Mouse (Mus musculus) urinary bladder, postnatal 25 days (tissue): ENCODE data around the gene Atp5mpl.
A peak's percentile ranks its signal among the peaks of the same experiment; 100 is the strongest.
"Not testable (repeated sequence)": the region's sequence is repeated elsewhere in the genome, so short reads cannot be mapped to it uniquely, and the experiment has no call there.

Experiments used
- DNase-seq: peaks from one replicate; pipeline ENCODE4 v3.0.0; 2022; ENCODE audit warnings: low spot score

Gene Atp5mpl

DNA sequence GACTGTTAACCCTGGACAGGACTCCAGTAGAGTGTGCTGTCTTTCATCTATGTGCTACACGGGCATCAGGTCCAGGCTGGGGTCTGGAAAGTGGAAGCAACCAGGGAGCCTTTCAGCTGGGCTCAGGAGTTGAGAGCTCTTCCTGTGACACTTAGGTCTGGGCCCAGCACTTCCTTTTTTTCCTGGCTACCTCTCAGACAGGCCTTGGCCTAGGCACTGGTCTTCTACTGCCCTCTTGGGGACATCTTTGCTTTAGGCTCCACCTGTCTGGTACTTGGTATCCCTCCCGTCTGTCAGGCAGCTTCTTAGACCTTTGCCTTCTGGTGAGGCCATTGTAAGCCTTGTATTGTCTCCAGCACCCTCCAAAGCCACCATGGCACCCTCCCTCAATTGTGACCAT, 20.1 kb downstream of the Atp5mpl start:
- peak; percentile 32 for DNase-seq

DNA sequence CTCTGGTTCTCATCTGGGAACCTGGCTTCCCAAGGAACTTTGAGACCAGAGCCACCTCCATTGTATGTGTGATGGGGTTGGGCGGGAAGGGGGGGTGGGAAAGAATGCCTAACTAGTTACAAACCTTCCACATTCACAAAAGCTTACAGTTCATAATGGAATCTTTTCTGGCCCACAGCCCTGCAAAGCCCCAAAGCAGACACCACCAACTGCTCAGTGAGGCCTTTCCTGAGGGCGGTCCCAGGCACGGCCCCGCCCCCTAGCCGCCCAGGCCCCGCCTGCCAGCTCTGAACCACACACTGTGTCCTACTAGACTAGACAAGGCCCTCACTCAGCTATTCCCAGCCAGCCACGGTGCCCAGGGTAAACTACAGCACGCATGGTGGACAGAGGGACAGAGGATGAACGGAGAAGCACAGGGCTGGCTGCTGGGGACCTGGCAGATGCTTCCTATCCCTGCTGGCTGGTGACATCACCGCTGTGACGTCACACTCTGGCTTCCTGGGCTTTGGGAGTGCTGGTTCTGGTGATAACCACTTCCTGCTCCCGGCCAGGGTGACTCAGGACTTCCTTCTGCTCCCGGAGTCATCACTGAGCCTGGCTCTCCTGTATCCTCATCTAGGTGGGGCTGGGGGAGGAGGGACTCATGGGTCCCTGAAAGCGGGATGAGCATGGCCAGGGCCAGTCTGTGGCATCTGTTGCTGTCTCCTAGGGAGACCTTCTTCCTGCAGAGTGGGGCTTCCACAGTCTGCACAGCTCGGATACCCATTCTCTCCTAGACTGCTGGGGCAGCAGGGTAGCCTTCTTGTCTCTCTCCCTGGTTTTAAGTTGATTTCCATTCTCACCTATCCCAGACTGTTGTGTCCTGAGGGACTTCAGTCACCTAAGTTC, 20.8 kb downstream of the Atp5mpl start:
- not testable (repeated sequence) for DNase-seq

DNA sequence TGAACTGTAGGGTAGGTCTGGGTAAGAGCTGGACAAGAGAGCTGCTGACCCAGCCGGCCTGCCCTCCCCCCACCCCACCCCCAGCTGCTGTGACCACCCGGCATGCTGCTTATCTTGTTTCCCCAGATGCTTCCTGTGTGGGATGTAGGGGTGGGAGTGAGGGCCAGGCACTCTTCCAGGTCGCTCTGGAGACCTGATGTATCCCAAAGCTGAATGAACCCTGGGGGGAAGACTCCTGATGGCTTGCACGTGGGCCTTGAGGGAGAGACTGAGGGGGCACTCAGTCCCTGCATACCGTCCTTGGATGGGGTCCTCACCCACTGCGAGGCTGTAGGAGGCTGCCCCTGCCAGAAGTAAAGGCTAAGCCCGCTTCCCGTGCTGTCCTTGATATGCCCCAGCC, 21.7 kb downstream of the Atp5mpl start:
- no peak for DNase-seq

DNA sequence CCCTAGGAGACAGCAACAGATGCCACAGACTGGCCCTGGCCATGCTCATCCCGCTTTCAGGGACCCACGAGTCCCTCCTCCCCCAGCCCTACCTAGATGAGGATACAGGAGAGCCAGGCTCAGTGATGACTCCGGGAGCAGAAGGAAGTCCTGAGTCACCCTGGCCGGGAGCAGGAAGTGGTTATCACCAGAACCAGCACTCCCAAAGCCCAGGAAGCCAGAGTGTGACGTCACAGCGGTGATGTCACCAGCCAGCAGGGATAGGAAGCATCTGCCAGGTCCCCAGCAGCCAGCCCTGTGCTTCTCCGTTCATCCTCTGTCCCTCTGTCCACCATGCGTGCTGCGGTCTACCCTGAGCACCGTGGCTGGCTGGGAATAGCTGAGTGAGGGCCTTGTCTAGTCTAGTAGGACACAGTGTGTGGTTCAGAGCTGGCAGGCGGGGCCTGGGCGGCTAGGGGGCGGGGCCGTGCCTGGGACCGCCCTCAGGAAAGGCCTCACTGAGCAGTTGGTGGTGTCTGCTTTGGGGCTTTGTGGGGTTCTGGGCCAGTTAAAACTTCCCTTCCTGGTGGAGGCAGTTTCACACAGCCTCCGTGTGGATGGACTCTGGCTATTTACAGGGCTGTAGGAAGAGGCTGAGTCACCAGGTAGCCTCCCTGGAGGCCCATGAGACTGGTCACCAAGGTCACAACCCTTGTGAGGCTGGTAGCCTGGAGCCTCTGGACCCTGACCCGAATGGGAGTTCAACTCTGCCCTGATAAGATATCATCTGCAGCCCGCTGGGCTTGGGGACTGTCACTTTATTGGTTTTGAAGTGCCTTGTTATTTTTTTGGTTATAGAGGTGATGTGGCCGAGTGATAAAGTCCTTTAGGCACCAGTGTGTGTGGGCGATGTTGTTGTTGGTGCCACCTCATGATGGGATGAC, 22.5 kb downstream of the Atp5mpl start:
- not testable (repeated sequence) for DNase-seq

DNA sequence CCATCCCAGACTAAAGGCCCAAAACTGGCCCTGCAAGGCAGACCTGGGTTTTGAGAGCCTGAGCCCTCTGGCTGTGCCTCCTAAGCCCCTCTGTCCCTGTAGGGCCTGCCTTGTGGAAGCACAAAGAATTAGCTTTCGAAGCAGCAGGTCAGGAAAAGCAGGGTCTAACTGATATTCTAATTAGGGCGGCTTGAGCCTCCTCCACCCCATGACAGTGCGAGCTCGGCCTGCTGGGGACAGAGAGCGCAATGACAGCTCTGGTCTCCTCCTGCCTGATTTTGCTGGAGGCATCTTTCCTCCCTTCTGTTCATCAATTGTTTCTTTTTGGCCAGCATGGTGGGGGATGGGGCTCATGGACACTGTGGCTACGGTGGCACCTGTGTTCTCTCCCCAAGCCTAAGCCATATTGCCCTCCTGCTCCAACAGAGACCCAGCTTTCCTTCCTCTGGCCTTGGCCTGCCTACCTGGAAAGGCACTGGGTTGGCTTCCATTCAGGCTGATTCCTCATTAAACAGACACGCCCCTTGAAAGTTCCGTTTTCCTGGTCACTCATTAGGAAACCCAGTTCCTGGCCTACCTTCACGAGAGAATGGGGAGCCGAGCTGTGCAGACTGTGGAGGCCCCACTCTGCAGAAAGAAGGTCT, 23.2 kb downstream of the Atp5mpl start:
- no peak for DNase-seq

DNA sequence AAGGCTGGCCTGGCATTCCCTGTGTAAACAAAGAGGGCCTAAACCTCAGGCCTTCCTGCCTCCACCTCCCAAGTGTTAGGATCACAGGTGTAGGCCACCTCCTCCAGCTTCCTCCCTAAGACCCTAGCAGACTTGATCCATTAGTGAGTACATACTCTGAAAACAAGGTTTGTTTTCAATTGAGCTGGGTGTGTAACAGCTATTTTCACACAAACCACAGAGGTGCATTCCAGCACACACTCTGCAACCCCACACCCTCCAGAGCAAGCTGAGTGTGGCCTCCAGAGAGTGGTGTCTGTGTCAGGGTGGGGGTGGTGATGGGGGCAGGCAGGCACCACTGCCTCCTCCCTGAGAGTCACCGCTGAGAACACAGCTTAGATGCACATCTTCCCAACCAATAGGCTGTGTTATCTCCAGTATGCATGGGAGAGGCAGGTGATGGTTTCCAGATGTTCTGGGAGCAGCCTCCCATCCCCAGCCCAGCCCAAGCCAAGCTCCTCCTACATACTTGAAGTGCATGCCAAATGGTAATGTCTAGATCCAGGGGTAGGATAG, 28.1 kb downstream of the Atp5mpl start:
- DNase-seq: no peak

DNA sequence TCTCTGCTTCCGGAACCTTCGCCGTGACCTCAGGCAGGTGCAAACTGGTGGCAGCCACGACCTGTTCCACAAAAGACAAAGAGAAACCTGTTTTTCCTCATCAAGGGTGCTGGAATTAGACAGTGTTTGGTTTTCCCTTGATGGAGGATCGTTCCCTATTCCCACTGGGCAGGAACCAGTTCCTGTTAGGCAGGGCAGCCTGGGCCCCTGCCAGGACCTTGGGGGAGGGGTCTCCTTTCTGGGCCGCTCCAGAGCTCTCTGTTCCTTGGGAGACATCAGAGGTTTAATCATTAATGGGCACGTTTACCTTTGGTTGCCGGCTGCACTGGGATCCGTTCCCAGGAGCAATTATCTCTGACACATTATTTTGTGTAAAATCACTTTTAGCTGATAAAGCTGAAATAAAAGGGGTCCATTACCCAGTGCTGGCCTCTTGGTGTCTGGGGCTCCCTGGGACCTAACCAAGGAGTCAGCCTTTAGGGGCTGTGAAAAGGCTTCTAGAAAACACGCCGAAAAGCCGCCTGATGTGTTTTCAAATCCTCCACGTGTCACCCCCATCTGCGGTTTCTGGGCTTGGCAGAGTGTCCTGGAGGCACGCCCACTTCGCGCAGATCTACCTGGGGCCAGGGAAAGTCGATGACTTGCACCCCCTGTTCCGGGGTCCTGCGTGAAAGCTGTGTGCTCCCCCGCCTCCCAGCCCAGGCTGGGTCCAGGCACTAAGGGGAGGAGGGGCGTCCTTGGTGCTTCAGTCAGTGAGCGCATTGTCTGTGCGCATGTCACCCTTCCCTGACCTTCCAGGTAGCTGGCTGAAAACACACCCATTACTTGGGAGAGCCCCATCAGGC, 29.8 kb downstream of the Atp5mpl start:
- peak; percentile 50 for DNase-seq

DNA sequence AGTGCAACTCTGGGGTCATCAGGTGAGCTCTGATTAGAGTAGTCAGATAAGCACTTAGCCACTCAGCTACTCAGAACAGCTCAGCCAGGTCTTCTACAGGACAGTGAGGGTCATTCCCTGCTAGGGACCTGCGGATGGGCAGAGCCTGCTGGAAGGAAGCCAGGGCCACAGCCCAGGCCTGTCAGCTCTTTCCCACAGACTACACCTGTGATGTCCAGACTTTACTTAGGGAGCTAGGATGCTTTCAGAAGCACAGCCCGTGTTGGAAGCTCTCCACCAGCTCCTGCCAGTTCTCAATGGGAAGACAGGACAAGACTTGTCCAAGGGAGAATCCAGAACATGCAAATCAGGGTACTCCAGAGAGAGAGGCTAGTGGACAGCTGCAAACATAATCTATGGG, 32.8 kb downstream of the Atp5mpl start:
- DNase-seq: no peak

DNA sequence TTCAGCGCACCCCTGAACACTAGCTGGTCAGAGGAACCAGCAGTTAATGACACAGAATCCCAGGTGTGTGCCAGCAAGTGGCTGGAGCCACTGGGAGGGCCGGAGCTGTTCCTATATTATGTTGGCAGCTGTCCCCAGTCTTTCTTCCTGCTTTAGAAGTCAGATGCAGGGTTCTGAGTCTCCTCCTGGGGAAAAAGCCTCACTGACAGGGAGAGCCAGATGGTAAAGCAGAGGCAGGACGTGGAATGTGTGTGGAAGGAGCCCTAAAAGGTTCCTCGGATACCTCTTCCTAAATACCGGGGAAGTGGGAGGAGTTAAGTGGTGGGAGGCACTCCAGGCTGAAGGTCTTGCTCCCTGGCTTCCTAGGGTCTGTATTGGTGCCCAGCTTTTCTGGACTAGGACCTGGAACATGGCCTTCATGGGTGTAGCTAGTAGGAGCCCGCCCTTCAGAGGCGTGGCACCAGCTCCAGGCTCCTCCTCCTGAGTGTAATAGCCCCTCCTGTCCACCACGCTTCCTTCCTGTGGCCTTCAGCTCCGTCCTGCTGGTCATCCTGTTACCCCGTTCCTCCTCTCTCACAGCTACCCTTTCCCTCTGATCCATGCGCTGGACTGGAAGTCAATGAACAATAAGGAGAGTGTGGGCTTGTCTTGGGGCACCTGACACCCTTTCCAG, 33.6 kb downstream of the Atp5mpl start:
- no peak for DNase-seq

DNA sequence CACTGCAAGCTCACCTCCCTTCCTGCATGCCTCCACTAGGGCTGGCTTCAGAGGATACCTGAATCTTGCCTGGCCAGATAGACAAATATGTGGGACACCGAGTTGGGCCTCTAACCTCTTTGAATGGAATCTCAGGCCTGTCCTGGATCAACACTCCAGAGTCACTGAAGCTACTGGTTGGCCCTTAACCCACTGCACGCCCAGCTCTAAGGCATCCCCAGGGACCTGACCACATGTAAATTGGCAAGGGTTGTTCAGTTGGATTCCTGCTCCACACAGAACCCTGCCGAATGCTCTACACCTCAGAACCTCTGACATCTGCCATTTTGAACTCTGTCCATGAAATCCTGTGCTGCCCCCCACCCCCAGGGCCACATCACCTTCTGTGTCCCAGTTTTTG, 34.3 kb downstream of the Atp5mpl start:
- no peak for DNase-seq

DNA sequence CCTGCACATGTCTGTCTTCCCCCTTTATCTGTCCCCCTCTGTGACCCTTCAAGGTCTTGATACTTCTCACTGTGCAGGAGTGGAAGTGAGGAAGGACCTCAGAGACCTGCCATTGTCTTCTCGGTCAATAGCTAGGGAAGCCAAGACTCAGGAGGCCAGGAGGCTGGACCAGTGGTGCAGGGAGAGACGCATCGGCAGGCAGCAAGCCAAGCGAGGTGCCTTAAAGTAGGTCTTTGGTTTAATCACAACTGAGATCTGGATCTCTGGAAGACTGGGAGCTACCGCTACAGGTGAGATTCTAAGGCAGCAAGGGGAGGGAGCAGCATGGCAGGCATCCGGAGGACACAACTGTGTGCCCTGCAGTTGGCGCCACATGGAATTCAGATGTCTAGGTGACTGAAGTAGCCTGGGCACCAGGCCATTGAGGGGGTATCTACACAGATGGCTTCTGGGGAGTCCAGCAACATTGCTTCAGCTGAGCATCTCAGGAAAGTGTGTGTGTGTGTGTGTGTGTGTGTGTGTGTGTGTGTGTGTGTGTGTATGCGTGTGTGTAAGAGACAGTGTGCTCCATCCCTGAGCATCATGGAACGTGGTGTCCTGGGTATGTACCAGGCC, 35.3 kb downstream of the Atp5mpl start:
- no peak for DNase-seq

DNA sequence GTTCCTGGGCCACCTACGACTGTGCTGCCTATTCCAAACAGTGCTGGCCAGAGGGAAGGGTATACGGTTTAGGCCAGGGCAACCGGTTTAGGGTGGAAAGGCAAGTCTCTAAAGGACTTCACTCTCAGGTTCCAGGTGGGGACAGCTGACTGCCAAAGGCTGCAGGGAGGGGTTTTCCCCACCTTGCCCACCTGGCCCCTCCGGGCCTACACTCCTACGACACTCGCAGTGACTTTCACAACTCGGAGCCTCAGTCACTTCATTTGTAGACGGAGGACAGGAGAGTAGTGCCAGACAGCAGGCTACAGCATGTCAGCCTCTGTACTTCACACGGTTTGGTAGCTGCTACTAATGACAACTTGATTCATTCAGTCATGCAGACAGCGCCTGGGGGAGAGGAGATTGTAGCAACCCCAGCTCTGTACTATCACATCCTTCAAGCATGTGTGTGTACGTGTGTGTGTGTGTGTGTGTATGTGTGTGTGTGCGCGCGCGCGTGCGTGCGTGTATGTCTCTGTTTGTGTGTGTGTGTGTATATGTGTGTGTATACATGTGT, 38.3 kb downstream of the Atp5mpl start:
- no peak for DNase-seq

DNA sequence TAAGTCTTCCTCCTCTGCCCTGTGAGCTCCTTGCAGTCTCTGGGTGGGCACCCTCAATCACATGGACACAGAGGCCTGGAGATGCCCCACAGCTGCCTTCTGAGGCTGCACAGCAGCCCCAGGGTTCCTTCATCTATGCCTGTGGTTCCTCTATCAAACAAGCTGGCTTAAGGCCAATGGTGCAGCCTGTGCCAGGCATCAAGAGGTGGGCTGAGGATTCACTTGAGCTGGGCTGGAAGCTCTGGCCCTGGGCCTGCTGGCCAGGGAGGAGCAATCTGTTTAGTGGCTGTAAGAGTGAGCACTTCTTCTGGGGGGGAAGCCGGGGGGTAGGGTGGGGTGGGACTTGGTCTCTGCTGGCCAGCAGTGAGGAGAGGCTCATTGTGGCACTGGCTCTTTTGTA, 39.4 kb downstream of the Atp5mpl start:
- DNase-seq: no peak

DNA sequence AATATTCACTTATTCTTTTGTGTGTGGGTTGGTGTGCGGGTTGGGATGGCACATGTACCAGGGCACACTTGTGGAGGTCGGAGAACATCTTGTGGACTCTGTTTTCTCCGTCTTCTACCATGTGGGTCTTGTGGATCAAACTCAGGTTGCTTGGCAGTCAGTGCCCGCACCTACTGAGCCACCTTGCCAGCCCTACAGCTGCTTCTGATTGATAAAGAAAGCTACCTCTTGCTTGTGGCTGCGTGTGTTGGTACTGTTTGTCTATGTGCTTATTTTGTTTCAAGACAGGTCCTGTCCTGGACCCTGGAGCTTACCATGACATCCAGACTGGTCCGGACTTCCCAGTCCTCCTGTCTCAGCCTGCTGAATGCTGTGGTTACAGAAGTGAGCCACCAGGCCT, 43.7 kb downstream of the Atp5mpl start:
- no peak for DNase-seq

DNA sequence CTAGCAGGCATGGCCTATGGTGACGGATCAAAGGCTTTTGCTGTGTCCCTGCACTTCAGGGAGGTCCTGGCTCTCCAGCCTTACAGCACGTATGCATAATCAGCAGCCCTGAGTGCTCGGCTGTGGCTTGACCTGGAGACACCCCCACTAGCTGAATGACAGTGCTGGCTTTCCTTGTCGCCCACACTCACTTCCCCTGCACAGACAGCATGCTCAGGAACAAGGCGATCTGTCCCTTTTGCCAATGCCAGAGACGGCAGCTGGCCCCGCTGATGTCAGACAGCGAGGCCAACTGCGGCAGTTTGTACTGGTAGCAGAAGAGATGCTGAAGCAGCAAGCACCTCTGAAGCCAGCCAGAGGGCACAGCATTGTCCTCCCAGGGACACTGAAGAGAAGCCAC, 46.7 kb downstream of the Atp5mpl start:
- no peak for DNase-seq

DNA sequence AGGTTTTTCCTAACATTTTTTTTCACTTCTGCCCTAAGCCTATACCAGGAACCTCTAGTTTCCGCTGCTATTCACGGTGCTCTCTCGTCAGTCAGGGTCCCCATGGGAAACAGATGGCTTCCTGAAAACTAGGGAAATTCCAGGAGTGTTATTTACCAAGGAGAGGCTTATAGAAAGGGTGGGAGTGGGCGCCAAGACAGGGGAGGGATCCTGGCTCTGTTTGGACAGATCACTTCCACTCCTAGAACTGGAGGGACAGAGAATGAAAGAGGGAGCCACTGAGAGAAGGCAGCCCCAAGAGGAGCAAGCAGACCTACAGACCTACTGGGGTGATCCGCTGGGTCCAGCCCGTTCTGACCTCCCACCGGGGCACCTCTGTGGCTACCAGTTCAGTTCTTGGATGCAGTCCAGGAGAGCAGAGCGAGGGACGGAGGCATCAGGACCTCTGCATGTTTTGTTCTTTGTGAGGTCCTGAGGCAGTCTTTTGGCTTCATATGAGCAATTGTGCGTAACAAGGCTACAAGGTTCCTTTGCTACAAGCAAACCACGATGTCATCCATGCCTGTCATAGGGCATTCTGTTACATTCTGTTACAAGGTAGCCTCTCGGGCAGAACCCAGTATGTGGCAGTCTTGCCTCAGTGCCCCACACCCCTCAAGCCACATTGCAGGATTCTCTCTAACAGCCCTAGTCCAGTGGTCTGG, 50.1 kb downstream of the Atp5mpl start:
- no peak for DNase-seq

DNA sequence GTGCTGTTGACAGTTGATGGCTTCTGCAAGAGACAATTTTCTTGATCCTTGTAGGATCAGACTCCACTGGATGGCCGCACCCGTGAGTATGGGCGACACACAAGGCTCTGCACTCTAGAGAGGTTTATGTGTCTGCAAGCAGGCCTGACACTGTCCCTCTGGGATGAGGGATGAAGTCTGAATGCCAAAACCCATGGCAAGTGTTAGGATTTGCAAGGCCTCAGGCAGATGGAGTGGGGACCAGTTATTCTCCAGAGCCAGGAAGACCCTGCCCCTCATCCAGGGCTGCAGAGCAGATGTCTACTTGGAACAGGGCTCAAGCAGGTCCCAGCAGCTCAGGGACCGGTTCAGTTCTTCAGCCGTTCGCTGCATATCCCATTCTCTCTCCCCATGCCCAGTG, 51.0 kb downstream of the Atp5mpl start:
- no peak for DNase-seq

DNA sequence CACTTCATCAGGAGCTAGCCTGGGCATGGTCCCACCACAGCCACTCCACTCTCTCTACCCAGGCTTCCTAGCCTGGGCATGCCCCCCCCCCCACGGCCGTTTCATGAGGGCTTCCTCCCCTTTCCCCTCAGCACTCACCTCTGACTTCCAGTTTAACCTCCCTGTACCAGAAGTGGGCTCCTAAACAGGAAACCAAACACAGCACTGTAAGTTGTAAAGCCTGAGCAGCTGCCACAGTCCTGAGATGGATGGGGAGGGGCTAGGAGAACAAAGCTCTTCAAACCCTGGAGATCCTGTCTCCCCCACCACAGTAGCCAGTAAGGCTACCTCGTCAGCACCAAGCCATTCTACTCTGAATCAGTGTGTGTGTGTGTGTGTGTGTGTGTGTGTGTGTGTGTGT, 52.7 kb downstream of the Atp5mpl start:
- DNase-seq: no peak

DNA sequence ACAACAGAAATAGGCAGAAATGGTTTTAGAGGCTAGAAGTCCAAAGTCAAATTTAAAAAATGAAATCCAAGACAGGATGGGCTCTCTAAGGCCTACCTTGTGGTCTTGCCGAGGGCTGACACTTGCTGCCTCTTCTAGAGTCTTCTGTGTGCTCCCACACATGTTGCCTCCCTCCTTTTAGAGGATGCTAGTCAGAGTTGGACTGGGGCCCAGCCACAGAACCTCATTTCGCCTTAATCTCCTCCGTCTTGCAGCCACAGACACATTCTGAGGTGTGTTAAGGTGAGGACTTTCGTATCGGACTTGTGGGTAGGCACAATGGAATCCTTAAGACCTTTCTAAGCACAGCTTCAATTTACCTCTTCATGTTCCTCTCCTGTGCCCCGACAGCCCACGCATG, 54.0 kb downstream of the Atp5mpl start:
- no peak for DNase-seq
